Mouse (Mus musculus) lung, adult 2 months (tissue): ENCODE measurements at regions not wholly inside any gene's neighbourhood (a gene's known extent, or its start where the extent isn't known, plus 50 kb on each side); places are given as distances from the start of the nearest gene placed in this dataset.
A peak's percentile ranks its signal among the peaks of the same experiment; 100 is the strongest.

Experiments used
- DNase-seq: peaks from one replicate; pipeline ENCODE4 v3.0.0; 2022
- H3K4me1 ChIP-seq: fragments of 200-500 bp; 2 replicates; pipeline ENCODE4 v1.6.1; 2011; ENCODE audit warnings: low read length; ENCODE audit not compliant: control insufficient read depth, insufficient read depth
- H3K4me3 ChIP-seq: fragments of 200-500 bp; replicated peaks from 2 replicates; pipeline ENCODE3; 2011; ENCODE audit warnings: low read depth, mild to moderate bottlenecking, control low read depth, low read length; ENCODE audit errors: extremely low read depth
- CTCF ChIP-seq: fragments of 200-500 bp; IDR thresholded peaks from 2 replicates; pipeline ENCODE4 v1.5.1; 2011; ENCODE audit warnings: mild to moderate bottlenecking, low read length, control low read depth; ENCODE audit not compliant: insufficient read depth
- POLR2A ChIP-seq: fragments of 200-500 bp; IDR thresholded peaks from 2 replicates; pipeline ENCODE4 v1.6.1; 2011; ENCODE audit warnings: low read depth, mild to moderate bottlenecking, control low read depth, low read length, borderline replicate concordance; ENCODE audit errors: extremely low read depth
- WGBS: fragments of 180-500 bp; shearing (Covaris S2); methylation state at CpG from one replicate; pipeline ENCODE4 v1.1.7; 2018; 5-methylcytosine and 5-hydroxymethylcytosine counted together

DNA sequence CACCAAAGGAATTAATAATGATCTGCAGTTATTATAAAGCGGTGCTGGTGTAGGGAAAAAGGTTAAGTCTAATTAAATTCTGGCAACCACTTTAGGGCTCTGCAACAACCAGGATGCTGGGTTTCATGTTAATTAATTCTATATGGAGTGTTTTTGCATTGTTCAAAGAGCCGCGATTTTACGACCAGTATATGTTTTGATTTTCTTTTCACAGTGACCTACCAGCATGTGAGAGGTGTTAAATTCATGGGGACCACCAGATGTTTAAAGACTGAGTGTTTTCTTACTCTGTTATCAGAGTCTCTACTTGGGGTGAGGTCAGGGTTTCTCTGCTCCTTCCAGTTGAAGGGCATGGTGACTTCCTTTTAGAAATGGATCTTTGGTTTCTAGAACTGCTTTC, 164.8 kb upstream of the Zmiz1 start:
- DNase-seq: no peak
- 88% methylated on average over 4 of the region's 4 CpGs for WGBS
- H3K4me1 ChIP-seq: no peaks in the 10 kb centered on the region; the same call in 1 of the 2 replicates
- H3K4me3 ChIP-seq: no peak overlapping the region
- TF ChIP-seq POLR2A (no peak), CTCF (no peak)

DNA sequence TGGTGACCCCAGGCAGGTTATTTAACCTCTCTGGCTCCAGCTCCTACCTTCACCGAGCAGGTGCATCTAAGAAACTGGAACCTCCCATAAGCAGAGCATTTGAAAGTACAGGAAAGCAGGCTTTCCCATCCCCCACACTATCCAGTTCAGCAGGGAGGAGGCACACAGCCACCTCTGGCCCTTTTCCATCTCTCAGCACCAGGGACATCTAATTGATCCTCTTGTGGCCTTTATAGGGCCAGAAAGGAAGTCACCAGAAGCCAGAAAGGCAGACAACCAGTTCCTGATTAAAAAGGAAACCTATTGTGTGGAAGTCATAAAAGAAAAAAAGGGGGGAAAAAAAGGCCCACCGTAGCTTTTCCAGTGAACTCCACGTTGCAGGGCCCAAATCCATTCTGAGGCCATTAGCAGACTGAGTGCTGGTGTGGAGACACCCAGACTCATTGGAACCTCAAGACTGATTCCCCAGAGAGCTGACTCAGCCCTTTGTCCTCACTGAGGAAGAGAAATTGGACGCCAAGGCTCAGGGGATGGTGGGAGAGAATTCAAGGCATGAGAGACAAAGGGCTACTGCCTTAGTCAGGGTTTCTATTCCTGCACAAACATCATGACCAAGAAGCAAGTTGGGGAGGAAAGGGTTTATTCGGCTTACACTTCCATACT, 163.2 kb upstream of the Zmiz1 start:
- H3K4me1 ChIP-seq: no peaks in the 10 kb centered on the region; the same call in 1 of the 2 replicates
- no peak for DNase-seq
- WGBS: 58% methylated on average over 5 of the region's 5 CpGs
- TF ChIP-seq CTCF (no peak), POLR2A (no peak)
- H3K4me3 ChIP-seq: no peak overlapping the region

DNA sequence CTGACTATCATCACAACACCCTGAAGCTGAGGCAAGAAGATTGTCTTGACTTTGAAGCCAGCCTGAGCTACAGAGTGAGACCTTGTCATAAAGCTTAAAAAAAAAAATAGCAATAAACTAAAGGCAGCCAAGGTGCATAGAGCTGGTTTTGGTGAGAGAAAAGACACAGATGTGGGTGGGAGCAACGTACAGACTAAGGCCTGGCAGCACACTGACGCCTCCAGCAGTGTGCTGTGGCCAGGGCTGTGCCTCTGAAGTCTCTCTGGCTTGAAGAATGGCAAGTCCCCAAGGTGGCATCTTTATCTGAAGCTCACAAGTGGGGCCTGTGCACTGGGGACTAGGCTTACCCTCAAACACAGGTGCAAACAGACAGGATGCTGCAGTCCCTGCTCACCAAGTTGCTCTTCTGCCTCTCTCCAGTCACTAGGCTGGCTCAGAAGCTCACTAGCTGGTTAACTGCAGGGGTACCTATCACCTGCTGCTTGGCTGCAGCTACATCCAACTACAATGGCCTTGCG, 159.3 kb upstream of the Zmiz1 start:
- TF ChIP-seq CTCF: no peak
- no peak for TF ChIP-seq POLR2A
- DNase-seq: no peak
- 89% methylated on average over 3 of the region's 3 CpGs for WGBS
- H3K4me3 ChIP-seq: no peak overlapping the region
- H3K4me1 ChIP-seq: peaks cover 14% of the 10 kb centered on the region

DNA sequence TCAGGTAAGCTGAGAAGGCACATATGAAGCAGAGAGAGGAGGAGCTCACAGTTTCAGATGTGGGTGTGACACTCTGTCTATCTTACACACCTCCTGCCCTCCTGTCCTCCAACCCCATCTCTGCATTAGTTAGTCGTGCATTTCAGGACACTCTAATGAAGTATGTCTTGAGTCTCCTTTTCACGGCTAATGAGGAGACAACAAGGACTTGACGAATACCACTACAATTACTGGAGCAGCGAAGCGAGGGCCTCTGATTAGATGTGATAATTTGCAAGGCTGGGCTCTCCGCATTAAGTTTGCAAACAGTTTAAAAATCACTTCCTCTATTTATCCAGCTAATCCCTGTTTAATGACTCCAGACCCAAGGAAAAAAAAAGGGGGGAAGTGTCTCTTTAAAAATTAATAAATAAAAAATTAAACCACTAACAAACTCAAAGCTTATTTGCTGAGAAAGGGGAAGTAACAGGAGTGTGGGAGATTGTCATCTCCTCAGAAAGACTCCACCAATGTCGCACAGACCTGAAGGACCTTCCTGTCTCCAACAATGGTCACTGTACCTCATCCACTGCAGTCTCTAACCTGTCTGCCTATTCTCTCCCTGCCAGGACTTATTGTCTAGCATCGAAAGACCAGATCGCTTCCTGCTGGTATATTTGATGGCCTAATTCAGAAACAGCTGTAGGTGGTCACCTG, 157.5 kb upstream of the Zmiz1 start:
- 45% methylated on average over 9 of the region's 9 CpGs for WGBS
- no peak for TF ChIP-seq POLR2A
- DNase-seq: no peak

DNA sequence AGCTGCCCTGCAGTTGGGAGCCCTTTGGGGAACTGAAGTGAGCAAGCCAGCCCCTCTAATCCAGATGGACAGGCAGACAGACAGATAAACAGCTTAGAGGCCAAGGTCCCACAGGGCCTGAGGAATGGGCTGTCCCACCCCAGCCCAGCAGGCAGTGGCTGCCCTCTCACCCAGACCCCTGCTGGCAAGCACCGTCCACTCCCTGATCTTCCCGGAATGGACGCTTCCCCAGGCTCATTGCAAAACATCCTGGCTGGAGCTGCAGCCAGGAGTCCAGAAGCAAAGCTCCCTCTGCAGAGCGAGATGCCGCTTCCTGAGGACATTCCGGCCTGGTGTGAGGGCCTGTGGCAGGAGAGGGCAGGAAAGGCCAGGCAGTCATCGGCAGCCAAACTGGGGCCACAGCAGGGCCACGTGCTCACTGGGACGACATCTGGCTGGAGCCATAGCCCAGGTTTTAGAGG, 154.6 kb upstream of the Zmiz1 start:
- DNase-seq: peak; percentile 66
- TF ChIP-seq CTCF: no peak
- TF ChIP-seq POLR2A: peak; percentile 22; the same call in 1 of the 2 replicates
- WGBS: 7% methylated on average over 9 of the region's 9 CpGs
- Histone ChIP-seq H3K4me3 (no peak overlapping the region), H3K4me1 (peaks cover 18% of the 10 kb centered on the region)

More for the DNA sequence above, 157.5 kb upstream of the Zmiz1 start:
- Histone ChIP-seq H3K4me1 (peaks cover 18% of the 10 kb centered on the region), H3K4me3 (peak overlapping the region; percentile 33)

DNA sequence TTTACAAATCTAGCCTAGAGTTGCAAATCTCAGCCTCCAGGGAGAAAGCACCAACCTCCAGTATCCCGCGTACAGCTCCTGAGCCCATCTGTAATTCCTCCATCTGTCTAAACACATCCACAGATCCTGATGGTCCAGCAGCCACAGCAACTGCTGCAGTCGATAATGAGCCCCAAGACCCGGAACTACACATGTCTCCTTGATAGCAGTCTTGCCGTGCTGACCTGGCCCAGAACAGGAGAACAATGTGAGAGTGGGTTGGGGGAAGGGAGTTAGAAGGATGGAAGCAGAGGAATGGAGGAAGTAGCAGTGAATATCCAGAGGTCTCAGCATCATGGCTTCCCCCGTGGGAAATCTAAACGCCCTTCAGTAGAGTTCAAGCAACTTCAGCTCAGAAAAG, 152.8 kb upstream of the Zmiz1 start:
- no peak for DNase-seq
- TF ChIP-seq POLR2A (no peak), CTCF (no peak)
- 72% methylated on average over 7 of the region's 7 CpGs for WGBS
- peaks cover 24% of the 10 kb centered on the region for H3K4me1 ChIP-seq
- no peak overlapping the region for H3K4me3 ChIP-seq

DNA sequence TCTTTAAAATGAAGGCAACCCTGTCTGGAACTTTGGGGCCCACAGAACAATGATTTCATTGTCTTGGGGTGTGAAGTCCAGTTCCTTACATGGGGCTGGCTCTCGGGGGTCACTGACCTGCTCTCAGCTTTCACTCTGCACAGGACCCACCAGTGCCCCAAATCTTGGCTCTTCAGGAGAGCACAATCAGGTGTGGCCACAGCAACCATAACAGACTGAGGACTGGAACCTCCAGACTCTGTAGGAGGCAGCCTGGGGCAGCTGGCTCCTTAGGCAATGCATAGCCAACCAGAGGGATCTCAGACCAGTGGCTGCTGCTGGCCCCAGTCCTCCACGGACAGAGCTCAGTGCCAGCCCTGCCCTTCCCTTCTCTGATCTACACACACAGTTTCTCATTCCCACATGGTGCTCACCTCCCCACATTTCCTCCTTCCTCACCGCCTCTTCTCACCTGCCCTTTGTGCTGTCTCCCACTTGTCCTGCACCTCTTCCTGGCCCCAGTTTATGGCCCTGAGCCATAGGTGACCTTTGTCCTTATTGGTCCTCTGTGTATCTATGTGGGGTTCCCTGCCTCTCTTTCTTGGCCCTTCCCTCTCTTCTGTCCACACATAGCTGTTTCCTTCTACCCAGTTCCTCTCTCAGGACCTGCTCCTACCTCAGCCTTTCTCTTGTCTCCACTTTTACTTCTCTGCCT, 151.9 kb upstream of the Zmiz1 start:
- WGBS: 73% methylated on average over 3 of the region's 3 CpGs
- no peak for DNase-seq
- no peak overlapping the region for H3K4me3 ChIP-seq
- TF ChIP-seq CTCF (no peak), POLR2A (no peak)
- H3K4me1 ChIP-seq: peaks cover 20% of the 10 kb centered on the region

DNA sequence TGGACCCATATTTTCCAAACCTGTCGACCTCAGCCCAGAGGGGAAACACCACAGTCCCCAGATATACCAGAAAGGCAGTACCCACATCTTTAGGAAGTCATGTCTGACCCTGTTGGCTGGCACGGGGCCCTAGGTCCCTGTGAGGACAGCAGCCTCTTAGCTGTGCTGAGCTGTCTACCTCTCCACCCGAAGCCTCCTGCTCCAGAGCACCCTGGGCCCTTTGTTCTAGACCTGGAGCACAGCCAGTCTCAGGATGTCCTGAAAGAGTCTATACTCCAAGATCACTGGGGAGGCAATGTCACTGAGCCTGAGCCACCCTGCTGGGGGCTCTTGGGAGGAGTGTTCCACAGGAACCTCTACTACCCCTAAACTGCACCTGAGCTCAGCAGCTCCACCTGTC, 150.9 kb upstream of the Zmiz1 start:
- TF ChIP-seq POLR2A: no peak
- Histone ChIP-seq H3K4me3 (no peak overlapping the region), H3K4me1 (peaks cover 20% of the 10 kb centered on the region)
- WGBS: 53% methylated on average over 3 of the region's 3 CpGs
- DNase-seq: no peak

DNA sequence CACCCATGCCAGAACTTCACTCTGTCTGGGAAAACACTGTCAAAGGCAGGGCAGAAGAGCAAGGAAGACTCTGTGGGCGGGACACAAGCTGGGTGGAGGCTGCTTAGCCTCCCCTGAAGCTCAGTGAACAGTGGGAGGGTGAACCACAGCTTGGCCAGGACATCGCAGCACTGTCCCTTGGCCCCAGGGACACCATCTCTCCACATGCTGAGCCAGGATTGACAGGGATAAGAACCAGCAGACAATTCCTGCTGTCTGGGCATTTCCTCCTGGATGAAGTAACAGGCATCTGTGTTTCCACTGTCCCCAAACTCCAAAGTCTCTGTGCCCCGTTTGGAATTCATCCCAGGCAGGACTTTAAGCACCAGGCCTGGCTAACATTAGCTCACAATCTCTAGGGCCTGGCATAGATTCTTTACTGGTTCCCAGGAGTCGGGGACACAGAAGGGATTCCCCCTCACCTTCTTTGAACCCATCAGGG, 148.3 kb upstream of the Zmiz1 start:
- H3K4me1 ChIP-seq: peaks cover 9% of the 10 kb centered on the region
- WGBS: 62% methylated on average over 4 of the region's 4 CpGs
- TF ChIP-seq POLR2A (no peak), CTCF (no peak)
- DNase-seq: no peak
- H3K4me3 ChIP-seq: no peak overlapping the region

DNA sequence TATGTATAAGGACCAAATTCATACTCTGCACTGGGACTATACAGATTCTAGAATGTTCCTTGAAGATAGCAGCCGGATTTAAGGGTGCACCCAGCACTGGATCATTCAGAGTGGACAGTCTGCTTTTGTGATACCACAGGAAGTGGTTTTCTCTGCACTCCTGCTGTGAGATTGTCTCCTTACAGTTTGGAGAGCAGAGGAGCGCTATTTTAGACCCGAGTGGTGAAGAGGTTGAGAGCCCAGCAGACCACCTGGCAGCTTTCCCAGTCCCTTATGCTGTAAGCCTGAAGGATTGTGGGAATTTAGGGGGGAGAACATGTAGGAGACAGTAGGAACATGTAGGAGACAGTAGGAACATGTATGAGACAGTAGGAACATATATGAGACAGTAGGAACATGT, 147.5 kb upstream of the Zmiz1 start:
- TF ChIP-seq CTCF (no peak), POLR2A (no peak)
- Histone ChIP-seq H3K4me3 (no peak overlapping the region), H3K4me1 (peaks cover 9% of the 10 kb centered on the region)
- DNase-seq: no peak
- 48% methylated on average over 3 of the region's 3 CpGs for WGBS
